Mouse (Mus musculus) testis, adult 10 weeks (tissue): ENCODE data around the gene Defa2. TPM values are rescaled to one million over a fixed set of nuclear protein-coding genes. Genes with fewer than 3 reads are reported as not detected.

Experiments used
- polyA plus RNA-seq: library from polyadenylated mRNA; stranded (reverse); fragments of 350-450 nt; fragmentation: Illumina TruSeq; extraction: RNeasy Lipid Tissue Mini Kit (QIAGEN cat#74804); gene quantifications from one replicate; pipeline ENCODE4 v1.2.3, GENCODE M21; 2014; ENCODE audit warnings: low read depth, low replicate concordance

The Defa2 gene
- polyA plus RNA-seq, result not detected

DNA sequence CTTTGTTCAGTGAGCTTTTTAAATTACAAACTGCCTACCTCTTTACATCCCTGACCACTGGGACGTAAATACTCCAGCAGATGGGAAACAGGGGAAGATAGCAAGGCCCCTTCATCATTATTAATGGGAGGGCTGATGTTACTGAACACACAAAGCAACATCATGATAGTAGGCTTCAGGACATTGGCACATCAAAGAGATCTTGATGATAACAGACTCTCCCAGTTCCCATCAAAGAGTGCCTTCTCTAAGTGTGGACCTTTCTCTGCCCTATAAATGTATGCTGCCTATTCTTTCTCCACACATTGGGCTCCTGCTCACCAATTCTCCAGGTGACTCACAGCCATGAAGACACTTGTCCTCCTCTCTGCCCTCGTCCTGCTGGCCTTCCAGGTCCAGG is at the start of gene Defa2:
Defa2 (plus strand) TSS at position 301 of the 400 bp plus-strand sequence.

DNA sequence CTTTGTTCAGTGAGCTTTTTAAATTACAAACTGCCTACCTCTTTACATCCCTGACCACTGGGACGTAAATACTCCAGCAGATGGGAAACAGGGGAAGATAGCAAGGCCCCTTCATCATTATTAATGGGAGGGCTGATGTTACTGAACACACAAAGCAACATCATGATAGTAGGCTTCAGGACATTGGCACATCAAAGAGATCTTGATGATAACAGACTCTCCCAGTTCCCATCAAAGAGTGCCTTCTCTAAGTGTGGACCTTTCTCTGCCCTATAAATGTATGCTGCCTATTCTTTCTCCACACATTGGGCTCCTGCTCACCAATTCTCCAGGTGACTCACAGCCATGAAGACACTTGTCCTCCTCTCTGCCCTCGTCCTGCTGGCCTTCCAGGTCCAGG is 13.2 kb downstream of the Defa2 start, which contains the start of gene Defa33:
Defa33 (plus strand) TSS at position 301 of the 400 bp plus-strand sequence.

DNA sequence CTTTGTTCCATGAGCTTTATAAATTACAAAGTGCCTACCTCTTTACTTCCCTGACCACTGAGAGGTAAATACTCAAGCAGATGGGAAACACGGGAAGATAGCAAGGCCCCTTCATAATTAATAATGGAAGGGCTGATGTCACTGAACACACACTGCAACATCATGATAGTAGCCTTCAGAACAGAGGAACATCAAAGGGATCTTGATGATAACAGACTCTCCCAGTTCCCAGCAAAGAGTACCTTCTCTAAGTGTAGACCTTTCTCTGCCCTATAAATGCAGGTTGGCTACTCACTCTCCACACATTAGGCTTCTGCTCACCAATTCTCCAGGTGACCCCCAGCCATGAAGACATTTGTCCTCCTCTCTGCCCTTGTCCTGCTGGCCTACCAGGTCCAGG is 48.8 kb downstream of the Defa2 start, which contains the start of gene Defa36:
Defa36 (plus strand) TSS at position 301 of the 400 bp plus-strand sequence.

Other genes with a start within 250 kb of the Defa2 start
- not detected for gene Defa30, start 243.9 kb upstream of the Defa2 start, polyA plus RNA-seq
- gene Defa22, start 216.2 kb upstream of the Defa2 start, polyA plus RNA-seq, result not detected
- gene Defa31, start 186.9 kb upstream of the Defa2 start, polyA plus RNA-seq, result not detected
- gene Gm15293, start 177.0 kb upstream of the Defa2 start, polyA plus RNA-seq, result not detected
- gene Gm15292, start 128.8 kb upstream of the Defa2 start, polyA plus RNA-seq, result not detected
- not detected for gene Defa27, start 63.0 kb upstream of the Defa2 start, polyA plus RNA-seq
- not detected for gene Defa29, start 51.5 kb upstream of the Defa2 start, polyA plus RNA-seq
- gene Defa33, start 13.3 kb downstream of the Defa2 start, polyA plus RNA-seq, result not detected
- gene Defa36, start 48.9 kb downstream of the Defa2 start, polyA plus RNA-seq, result not detected
- not detected for gene Gm7849, start 78.0 kb downstream of the Defa2 start, polyA plus RNA-seq
- not detected for gene Defa20, start 130.7 kb downstream of the Defa2 start, polyA plus RNA-seq
- gene Defa32, start 150.5 kb downstream of the Defa2 start, polyA plus RNA-seq, result not detected
- gene Defa37, start 186.9 kb downstream of the Defa2 start, polyA plus RNA-seq, result not detected
- gene Defa28, start 204.5 kb downstream of the Defa2 start, polyA plus RNA-seq, result not detected
- not detected for gene Gm7861, start 216.0 kb downstream of the Defa2 start, polyA plus RNA-seq
- not detected for gene Defa26, start 239.7 kb downstream of the Defa2 start, polyA plus RNA-seq